Mouse (Mus musculus) lung, adult 2 months (tissue): ENCODE data around the gene Ugt1a9. TPM values are rescaled to one million over a fixed set of nuclear protein-coding genes. Genes with fewer than 3 reads are reported as not detected.

Source experiments
- DNase-seq: peaks from one replicate; pipeline ENCODE4 v3.0.0; 2022
- H3K4me1 ChIP-seq: fragments of 200-500 bp; 2 replicates; pipeline ENCODE4 v1.6.1; 2011; ENCODE audit warnings: low read length; ENCODE audit not compliant: control insufficient read depth, insufficient read depth
- H3K4me3 ChIP-seq: fragments of 200-500 bp; replicated peaks from 2 replicates; pipeline ENCODE3; 2011; ENCODE audit warnings: low read depth, mild to moderate bottlenecking, control low read depth, low read length; ENCODE audit errors: extremely low read depth
- CTCF ChIP-seq: fragments of 200-500 bp; IDR thresholded peaks from 2 replicates; pipeline ENCODE4 v1.5.1; 2011; ENCODE audit warnings: mild to moderate bottlenecking, low read length, control low read depth; ENCODE audit not compliant: insufficient read depth
- POLR2A ChIP-seq: fragments of 200-500 bp; IDR thresholded peaks from 2 replicates; pipeline ENCODE4 v1.6.1; 2011; ENCODE audit warnings: low read depth, mild to moderate bottlenecking, control low read depth, low read length, borderline replicate concordance; ENCODE audit errors: extremely low read depth
- WGBS: fragments of 180-500 bp; shearing (Covaris S2); methylation state at CpG from one replicate; pipeline ENCODE4 v1.1.7; 2018; 5-methylcytosine and 5-hydroxymethylcytosine counted together
- polyA plus RNA-seq: library from polyadenylated mRNA; depleted of rRNA; stranded (reverse); fragments of >200 nt; gene quantifications from 2 replicates; pipeline ENCODE4 v1.2.3, GENCODE M21; 2012

The Ugt1a9 gene
- polyA plus RNA-seq, 1 experiment = 0.09 TPM

DNA sequence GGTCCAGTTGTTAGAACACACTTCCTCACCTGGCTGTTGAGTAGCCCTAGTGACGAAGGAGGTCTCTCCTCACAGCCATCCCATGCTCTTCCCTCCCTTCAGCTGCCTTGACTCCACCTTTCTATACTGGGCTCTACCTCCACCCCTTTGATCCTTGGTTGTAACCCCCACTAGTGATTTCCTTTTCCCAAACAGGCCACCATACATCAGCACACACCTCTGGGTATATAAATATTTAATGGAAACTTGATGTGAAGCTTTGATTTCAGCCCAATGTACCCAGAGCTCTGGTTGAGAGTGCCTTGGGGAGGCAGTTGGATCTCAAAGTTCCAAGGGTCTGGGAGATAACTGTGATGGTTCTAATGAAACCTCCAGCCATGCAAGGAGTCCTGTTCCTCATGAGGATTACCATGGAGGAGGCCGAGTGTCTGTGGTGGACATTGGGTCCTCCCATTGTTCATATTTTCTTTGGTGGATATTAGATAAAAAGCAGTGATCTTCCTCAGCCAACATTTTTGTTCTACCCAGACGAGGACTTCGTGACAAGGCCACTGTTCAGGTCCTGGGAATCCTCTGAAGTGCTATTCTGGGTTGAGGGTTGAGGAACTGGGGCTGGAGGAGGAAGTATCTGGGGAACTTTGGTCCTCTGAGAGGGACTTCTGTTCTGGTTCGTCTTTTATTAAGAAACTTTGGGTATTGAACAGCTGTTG is 156.2 kb downstream of the Ugt1a9 start, which contains the start of gene Mroh2a:
TSS of gene Mroh2a (plus strand) at position 317 of the 710 bp plus-strand sequence.
- H3K4me1 ChIP-seq = no peaks in the 10 kb centered on the region
- TF ChIP-seq CTCF (no peak), POLR2A (no peak)
- no peak within 1 kb of the TSS for H3K4me3 ChIP-seq
- DNase-seq = peak; percentile 14
- 42% methylated on average over 5 of the region's 5 CpGs for WGBS

DNA sequence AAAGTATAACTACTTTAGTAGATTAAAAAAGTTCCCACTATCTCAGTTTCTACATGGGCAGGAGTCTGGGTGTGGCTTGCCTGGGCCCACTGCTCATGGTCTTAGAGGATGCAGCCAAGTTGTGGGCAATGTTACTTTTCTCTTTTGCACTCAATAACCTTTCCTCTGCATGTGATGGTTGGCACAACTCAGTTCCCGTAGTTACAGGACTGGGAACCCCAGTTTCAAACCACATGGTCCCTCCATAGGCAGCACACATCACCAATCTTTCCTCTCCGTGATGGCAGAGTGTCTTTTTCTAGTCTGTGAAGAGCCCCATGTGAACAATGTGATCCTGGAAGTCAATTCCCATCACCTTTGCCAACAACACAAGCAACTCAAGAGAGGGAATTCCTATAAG is 156.9 kb downstream of the Ugt1a9 start:
- DNase-seq = peak; percentile 11
- 48% methylated on average over 2 of the region's 2 CpGs for WGBS
- Histone ChIP-seq H3K4me3 (no peak overlapping the region), H3K4me1 (no peaks in the 10 kb centered on the region)
- TF ChIP-seq POLR2A = no peak

DNA sequence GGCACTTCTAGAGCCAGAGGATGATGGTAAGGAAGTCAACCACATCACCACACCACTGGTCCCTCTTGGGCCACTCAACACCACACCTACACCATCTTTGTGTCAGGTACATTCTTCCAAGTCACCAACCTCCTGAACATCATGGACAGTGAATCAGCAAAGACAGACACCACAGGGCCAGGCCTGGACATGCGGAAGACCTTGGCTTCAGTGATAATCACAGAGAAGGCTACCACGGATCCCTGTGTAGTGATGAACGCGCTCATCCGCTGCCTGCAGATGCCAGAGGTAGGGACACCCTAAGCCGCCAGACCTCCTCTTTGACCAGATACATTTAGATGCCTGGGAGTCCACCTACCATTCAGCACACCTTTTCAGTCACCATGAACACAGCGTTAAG is 157.5 kb downstream of the Ugt1a9 start:
- peak; percentile 10 for DNase-seq
- 70% methylated on average over 7 of the region's 7 CpGs for WGBS

DNA sequence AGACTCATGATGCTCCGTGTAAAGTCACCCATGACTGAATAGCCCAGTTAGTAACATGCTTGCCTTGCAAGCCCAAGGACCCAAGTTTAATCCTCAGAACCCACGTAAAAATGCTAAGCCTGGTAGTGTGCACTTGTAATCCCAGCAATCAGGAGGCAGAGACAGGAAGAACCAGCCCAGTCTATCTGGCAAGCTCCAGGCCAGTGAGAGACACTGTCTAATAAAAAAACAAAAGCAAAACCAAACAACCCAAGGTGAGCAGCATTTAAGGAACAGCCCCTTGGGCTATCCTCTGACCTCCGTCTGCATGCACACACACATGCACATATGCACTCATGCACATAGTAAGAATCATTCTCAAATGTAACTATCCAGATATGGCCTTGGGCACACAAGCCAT is 159.0 kb downstream of the Ugt1a9 start:
- TF ChIP-seq CTCF (no peak), POLR2A (no peak)
- Histone ChIP-seq H3K4me3 (no peak overlapping the region), H3K4me1 (no peaks in the 10 kb centered on the region)
- 74% methylated on average over 3 of the region's 3 CpGs for WGBS
- DNase-seq = no peak

More for the DNA sequence above, 157.5 kb downstream of the Ugt1a9 start:
- no peak overlapping the region for H3K4me3 ChIP-seq
- TF ChIP-seq CTCF (no peak), POLR2A (no peak)
- H3K4me1 ChIP-seq = no peaks in the 10 kb centered on the region

DNA sequence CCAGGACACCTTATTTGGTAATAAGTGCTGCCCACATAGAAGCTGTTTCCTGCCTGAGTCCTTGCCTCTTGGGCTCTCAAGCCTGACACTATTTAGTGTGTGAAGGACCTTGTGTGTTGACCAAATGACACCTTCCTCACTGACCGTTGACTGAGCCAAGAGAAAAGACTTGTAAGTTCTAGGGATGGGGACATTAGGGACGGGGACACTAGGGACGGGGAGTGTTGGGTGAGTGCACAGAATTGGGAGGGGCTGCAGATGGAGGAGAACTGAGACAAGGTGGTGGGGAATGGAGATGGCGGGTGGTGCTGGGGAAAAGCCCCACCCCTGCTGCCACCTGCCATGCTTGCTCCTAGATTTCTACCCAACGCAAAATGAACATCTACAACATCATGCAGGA is 159.4 kb downstream of the Ugt1a9 start:
- Histone ChIP-seq H3K4me1 (no peaks in the 10 kb centered on the region), H3K4me3 (no peak overlapping the region)
- TF ChIP-seq CTCF = no peak
- no peak for TF ChIP-seq POLR2A
- WGBS = 82% methylated on average over 5 of the region's 5 CpGs
- peak; percentile 10 for DNase-seq

DNA sequence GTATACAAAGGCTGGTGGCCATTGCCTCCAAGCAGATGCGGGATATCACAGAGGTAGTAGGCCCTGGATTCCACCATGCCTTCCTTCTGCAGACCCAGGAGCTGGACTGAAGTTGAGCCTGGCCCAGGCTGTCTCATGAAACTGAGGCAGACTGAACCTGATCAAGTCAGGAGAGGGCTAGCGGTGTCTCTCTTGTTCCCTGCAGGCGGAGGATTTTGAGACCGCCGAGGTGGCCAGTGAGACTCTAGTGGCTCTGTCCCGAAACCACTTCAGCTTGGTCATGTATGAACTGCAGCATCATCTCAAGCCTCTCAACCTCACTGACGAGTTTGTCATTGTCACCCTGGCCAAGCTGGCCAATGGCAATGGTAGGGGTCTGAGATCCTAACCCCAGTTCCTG is 159.8 kb downstream of the Ugt1a9 start:
- H3K4me1 ChIP-seq = no peaks in the 10 kb centered on the region
- H3K4me3 ChIP-seq = no peak overlapping the region
- DNase-seq = no peak
- no peak for TF ChIP-seq CTCF
- no peak for TF ChIP-seq POLR2A
- 67% methylated on average over 7 of the region's 7 CpGs for WGBS

DNA sequence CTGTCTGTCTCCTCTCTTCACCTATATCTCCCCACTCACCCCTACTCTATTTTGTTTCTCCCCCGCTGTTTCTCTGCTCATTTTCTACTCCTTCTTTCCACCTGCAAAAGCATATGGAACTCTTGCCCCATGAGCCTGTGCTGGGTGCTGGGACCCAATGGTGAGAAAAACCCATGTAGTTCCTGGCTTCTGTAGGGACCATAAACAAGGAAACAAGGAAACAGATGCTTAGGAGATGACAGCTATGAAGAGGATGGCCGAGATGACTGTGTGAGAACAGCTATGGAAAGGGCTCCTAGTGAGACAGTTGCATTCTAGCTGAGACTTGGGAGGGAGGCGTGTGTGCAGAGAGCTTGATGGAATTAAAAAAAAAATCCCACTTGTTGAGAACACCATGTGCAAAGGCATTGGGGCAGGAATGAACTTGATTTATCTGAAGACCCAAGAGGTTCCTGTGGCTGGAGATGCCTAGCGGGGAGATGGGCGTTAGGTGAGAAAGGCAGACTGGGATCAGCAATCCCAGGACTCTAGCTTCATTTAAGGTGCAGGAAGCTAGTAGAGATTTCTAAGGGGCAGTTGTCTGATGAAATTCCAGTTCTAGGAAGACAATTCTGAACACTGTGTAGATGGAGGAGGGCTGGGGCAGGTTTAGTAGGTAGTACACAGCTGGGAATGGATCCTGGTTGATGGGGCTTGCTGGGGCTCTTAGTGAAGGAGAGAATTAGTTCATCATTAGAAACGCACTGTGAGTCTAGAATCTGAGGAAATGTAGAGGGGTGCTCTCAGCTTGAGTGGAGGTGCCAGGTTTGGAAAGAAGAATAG is 160.6 kb downstream of the Ugt1a9 start:
- WGBS = 69% methylated on average over 6 of the region's 6 CpGs
- no peak for DNase-seq
- H3K4me3 ChIP-seq = no peak overlapping the region
- TF ChIP-seq CTCF (no peak), POLR2A (no peak)
- H3K4me1 ChIP-seq = no peaks in the 10 kb centered on the region

DNA sequence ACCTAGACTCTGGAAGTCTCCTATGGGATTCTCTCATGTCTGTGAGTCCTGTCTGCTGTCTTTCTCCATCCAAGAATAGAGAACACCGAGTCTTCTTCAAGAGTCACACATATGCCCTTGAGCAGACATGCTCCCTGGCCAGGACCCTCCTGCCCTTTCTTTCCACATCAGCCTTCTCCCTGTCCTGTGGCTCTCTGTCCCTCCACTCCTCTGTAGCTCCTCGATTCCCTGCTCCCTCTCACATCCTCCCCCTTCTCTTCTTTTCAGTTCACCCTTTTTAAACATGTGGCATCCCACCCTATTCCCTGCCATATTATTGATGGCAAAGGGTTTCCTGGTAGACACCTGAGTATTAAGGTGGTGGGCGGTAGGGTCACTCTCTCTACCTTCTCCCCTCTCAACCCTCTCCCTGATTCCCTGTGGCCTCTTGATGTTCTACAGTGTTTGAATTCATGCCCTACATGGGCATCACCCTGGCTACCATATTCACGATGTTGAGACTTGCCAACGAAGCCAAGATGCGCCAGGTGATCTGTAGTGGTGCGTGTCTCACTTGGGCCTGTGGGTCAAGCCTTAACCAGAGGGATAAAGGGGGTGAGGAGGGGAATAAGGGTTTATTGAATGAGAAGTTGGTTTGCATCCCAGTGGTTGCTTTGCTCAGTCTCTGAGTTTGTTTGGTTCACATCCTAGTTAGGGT is 161.4 kb downstream of the Ugt1a9 start:
- TF ChIP-seq POLR2A (no peak), CTCF (no peak)
- peak; percentile 5 for DNase-seq
- 63% methylated on average over 7 of the region's 7 CpGs for WGBS
- Histone ChIP-seq H3K4me3 (no peak overlapping the region), H3K4me1 (no peaks in the 10 kb centered on the region)

DNA sequence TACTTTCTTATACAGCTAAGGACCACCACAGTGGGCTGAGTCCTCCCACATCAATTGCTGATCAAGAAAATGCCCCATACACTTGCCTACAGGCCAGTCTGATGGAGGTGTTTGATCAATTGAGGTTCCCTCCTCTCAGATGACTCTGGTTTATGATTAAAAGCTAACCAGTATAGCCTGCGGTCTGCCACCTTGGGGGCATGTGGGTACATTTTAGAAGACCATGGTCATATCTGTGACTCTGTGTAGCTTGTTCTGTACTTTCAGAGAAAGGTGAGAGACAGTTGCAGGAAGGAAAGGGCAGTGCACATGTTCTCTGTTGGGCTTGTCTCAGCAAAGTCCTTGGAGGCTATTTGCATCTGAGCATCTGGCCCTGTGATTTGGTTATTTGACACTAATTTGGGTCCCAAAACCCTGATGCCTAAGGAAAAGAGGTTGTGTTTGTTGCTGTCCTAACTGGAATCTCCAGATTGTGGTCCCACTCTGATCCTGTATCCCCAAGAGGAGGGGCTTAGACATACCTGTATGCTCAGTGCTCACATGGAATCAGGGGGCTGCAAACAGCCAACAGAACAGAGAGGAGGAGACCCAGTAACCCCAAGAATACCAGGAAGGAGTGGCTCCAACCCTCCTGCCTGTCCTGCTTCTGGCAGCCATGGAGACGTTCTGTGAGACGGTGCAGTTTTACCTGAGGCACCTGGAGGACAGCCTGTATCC is 162.2 kb downstream of the Ugt1a9 start:
- no peak for DNase-seq
- no peak overlapping the region for H3K4me3 ChIP-seq
- no peak for TF ChIP-seq CTCF
- no peak for TF ChIP-seq POLR2A
- H3K4me1 ChIP-seq = no peaks in the 10 kb centered on the region
- 49% methylated on average over 3 of the region's 3 CpGs for WGBS
